Mouse (Mus musculus) bone marrow macrophage, adult 2 months (primary cell): ENCODE data around the gene Mcm5. TPM values are rescaled to one million over a fixed set of nuclear protein-coding genes. Genes with fewer than 3 reads are reported as not detected.

Source experiments
- H3K27ac ChIP-seq: 2 replicates; pipeline ENCODE4 v1.5.1; 2012; ENCODE audit warnings: low read depth, low read length; ENCODE audit not compliant: insufficient read depth
- H3K4me1 ChIP-seq: 2 replicates; pipeline ENCODE4 v1.6.1; 2012; ENCODE audit warnings: low read length; ENCODE audit not compliant: control insufficient read depth, insufficient read depth
- H3K4me3 ChIP-seq: 2 replicates; pipeline ENCODE4 v1.5.1; 2012; ENCODE audit warnings: mild to moderate bottlenecking, low read length, moderate library complexity; ENCODE audit not compliant: insufficient read depth
- CTCF ChIP-seq: IDR thresholded peaks from 2 replicates; pipeline ENCODE4 v1.5.1; 2012; ENCODE audit warnings: low read depth, mild to moderate bottlenecking, low read length, moderate library complexity
- POLR2A ChIP-seq: IDR thresholded peaks from 2 replicates; pipeline ENCODE4 v1.6.1; 2012; ENCODE audit warnings: mild to moderate bottlenecking, low read depth, low read length, borderline replicate concordance
- polyA plus RNA-seq: library from polyadenylated mRNA; stranded (reverse); fragments of >200 nt; gene quantifications from 2 replicates; pipeline ENCODE4 v1.2.4, GENCODE M21; 2012; ENCODE audit not compliant: missing spikeins, insufficient read depth, insufficient read length

Mcm5 gene
- polyA plus RNA-seq, 1 experiment: 28.1 TPM

GRCm38 (mm10) chr8:75078851-75079250 lies 30.5 kb upstream of the Mcm5 start:
- peaks cover 23% of the 10 kb centered on the region for H3K4me1 ChIP-seq
- no peak for TF ChIP-seq CTCF
- TF ChIP-seq POLR2A: no peak

GRCm38 (mm10) chr8:75081364-75082040 lies 27.9 kb upstream of the Mcm5 start:
- Histone ChIP-seq H3K4me1 (peaks cover 45% of the 10 kb centered on the region), H3K4me3 (no peak overlapping the region), H3K27ac (peak overlapping the region; percentile 19)
- TF ChIP-seq POLR2A: no peak
- no peak for TF ChIP-seq CTCF

More at GRCm38 (mm10) chr8:75078851-75079250, 30.5 kb upstream of the Mcm5 start:
- Histone ChIP-seq H3K27ac (no peak overlapping the region), H3K4me3 (no peak overlapping the region)

- Histone ChIP-seq H3K27ac (peak overlapping the region; percentile 19), H3K4me1 (peaks cover 51% of the 10 kb centered on the region), H3K4me3 (no peak overlapping the region)
- TF ChIP-seq POLR2A: no peak
- TF ChIP-seq CTCF: no peak
Measured at GRCm38 (mm10) chr8:75082181-75082805, 27.1 kb upstream of the Mcm5 start.

- TF ChIP-seq POLR2A: no peak
- no peak for TF ChIP-seq CTCF
- Histone ChIP-seq H3K27ac (no peak overlapping the region), H3K4me1 (peaks cover 58% of the 10 kb centered on the region), H3K4me3 (peak overlapping the region; percentile 22)
Measured at GRCm38 (mm10) chr8:75083846-75084245, 25.5 kb upstream of the Mcm5 start.

- H3K27ac ChIP-seq: peak overlapping the region; percentile 88
- H3K4me1 ChIP-seq: peaks cover 63% of the 10 kb centered on the region
- TF ChIP-seq POLR2A (no peak), CTCF (no peak)
- H3K4me3 ChIP-seq: no peak overlapping the region
Measured at GRCm38 (mm10) chr8:75084382-75085064, 24.8 kb upstream of the Mcm5 start.

GRCm38 (mm10) chr8:75086002-75086401 lies 23.4 kb upstream of the Mcm5 start:
- no peak for TF ChIP-seq CTCF
- no peak for TF ChIP-seq POLR2A
- peaks cover 76% of the 10 kb centered on the region for H3K4me1 ChIP-seq
- peak overlapping the region; percentile 88 for H3K27ac ChIP-seq
- no peak overlapping the region for H3K4me3 ChIP-seq

- Histone ChIP-seq H3K4me3 (no peak overlapping the region), H3K4me1 (peaks cover 67% of the 10 kb centered on the region), H3K27ac (no peak overlapping the region)
- no peak for TF ChIP-seq CTCF
- TF ChIP-seq POLR2A: no peak
Measured at GRCm38 (mm10) chr8:75087127-75087526, 22.2 kb upstream of the Mcm5 start.

- H3K4me3 ChIP-seq: peak overlapping the region; percentile 42
- TF ChIP-seq CTCF (no peak), POLR2A (no peak)
- H3K4me1 ChIP-seq: peaks cover 59% of the 10 kb centered on the region
- H3K27ac ChIP-seq: peak overlapping the region; percentile 87
Measured at GRCm38 (mm10) chr8:75088989-75089881, 20.1 kb upstream of the Mcm5 start.

GRCm38 (mm10) chr8:75090781-75091365 lies 18.5 kb upstream of the Mcm5 start:
- H3K4me1 ChIP-seq: peaks cover 52% of the 10 kb centered on the region
- no peak overlapping the region for H3K27ac ChIP-seq
- no peak overlapping the region for H3K4me3 ChIP-seq
- TF ChIP-seq POLR2A (no peak), CTCF (no peak)
